Mouse (Mus musculus) spleen, adult 2 months (tissue): ENCODE results near the gene Ushbp1.

Experiments used
- CTCF ChIP-seq: fragments of 200-500 bp; IDR thresholded peaks from 2 replicates; pipeline ENCODE4 v1.5.1; 2011; ENCODE audit warnings: mild to moderate bottlenecking, inconsistent platforms; ENCODE audit not compliant: insufficient read depth, insufficient read length, insufficient replicate concordance; ENCODE audit errors: extremely low read depth
- POLR2A ChIP-seq: fragments of 200-500 bp; IDR thresholded peaks from 2 replicates; pipeline ENCODE4 v1.6.1; 2011; ENCODE audit warnings: low read depth, low read length, inconsistent platforms

DNA sequence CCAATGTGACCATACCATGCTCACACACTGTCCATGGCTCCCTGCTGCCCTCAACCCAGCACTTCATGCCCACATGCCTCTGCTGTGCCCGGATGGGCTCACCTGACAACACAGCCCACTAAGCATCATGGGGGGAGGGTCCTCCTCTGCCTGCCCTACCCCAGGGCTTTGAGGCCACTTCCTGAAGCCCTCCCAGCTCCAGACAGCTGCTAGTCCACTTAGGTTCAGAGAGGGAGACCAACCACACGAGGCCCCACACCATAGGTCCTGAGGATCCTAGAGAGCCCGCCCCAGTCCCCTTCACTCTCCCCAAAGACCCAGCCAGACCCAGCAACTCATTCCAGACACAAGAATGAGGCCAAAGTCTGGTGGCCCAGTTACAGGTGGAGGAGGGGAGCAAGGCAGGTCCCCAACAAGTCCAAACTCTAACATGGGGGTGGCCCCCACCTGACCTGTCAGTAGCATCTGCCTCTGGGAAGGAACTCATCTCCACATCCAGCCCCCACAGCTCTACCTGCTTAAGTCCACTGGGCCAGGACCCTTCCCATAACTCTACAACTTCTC is 16.0 kb downstream of the Ushbp1 start:
- no peak for TF ChIP-seq POLR2A
- TF ChIP-seq CTCF = no peak
